Mouse (Mus musculus): ENCODE measurements around the gene Lama2. TPM values are rescaled to one million over a fixed set of nuclear protein-coding genes. Genes with fewer than 3 reads are reported as not detected.

The Lama2 gene
- polyA plus RNA-seq, 2 experiments, result 14.6 to 20.5 TPM

DNA sequence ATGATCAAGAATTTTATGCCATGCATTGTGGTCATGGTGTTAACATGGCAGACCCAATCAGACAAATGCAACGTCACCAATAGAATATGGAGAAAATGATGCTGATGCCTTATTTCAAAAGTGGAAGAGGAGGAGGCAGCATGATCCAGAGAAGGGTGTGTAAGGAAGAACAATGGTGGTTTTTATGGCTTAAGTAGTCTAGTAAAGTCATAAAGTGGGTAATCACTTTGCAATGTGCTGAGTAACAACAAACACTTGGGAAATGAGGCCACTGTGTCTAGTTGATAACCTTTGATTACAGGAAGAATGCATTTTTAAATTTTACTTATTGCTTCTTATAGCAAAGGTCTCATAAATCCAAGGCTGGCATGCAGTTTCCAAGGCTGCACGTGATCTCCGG, 23.9 kb downstream of the Lama2 start:
- no peak for TF ChIP-seq POLR2A (IDR thresholded peaks at IDR 0.05; ENCODE audit: borderline replicate concordance, extremely low read depth, insufficient read depth, insufficient read length)
- WGBS, result 84% methylated on average over 3 of the region's 3 CpGs
- peaks cover 3% of the 10 kb centered on the region; the same call in 1 of the 2 replicates for H3K4me1 ChIP-seq (ENCODE audit: control insufficient read depth, insufficient read depth, low read length)

DNA sequence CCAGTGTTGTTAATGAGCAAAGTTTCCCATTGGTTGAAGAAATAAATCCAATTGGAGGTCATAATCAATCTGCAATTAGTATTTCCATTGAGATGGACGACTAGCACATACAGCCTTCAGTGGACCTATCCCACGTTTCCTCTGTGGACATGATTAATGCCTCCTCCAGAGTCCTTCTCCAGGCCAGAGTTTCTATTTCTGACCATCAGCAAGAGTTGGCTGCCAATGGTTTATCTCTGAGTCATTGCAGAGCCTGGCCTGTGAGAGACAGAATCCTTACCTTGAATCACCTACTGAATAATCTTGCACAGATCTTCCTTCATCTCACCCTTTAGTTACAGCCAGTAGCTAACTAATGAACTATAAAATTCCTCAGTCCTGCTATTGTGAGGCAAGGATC, 86.3 kb downstream of the Lama2 start:
- TF ChIP-seq POLR2A (IDR thresholded peaks at IDR 0.05; ENCODE audit: borderline replicate concordance, extremely low read depth, insufficient read depth, insufficient read length), result no peak
- no peak for ATAC-seq (ENCODE audit: low FRiP score, low read depth)
- 74% methylated on average over 2 of the region's 2 CpGs for WGBS

More for the DNA sequence above, 23.9 kb downstream of the Lama2 start:
- H3K9ac ChIP-seq (ENCODE audit: low read depth, low read length, severe bottlenecking), result no peak overlapping the region
- no peaks in the 10 kb centered on the region for H3K27me3 ChIP-seq (ENCODE audit: control insufficient read depth, insufficient read depth, low read length)
- H3K9me3 ChIP-seq (ENCODE audit: control insufficient read depth, low read length), result no peaks in the 10 kb centered on the region
- H3K36me3 ChIP-seq (ENCODE audit: control insufficient read depth, insufficient read depth, low read length), result no peaks in the 10 kb centered on the region
- no peak overlapping the region for H3K4me2 ChIP-seq (replicated peaks; ENCODE audit: low read depth, low read length, severe bottlenecking)
- no peak for ATAC-seq (ENCODE audit: low FRiP score, low read depth)
- H3K4me3 ChIP-seq (replicated peaks; ENCODE audit: low read length), result no peak overlapping the region
- no peak for DNase-seq (ENCODE audit: low spot score)
- no peak overlapping the region for H3K27ac ChIP-seq (replicated peaks; ENCODE audit: low read depth, low read length)

GRCm38 (mm10) chr10:27508847-27509459, 110.6 kb downstream of the Lama2 start:
- Histone ChIP-seq H3K27me3 (ENCODE audit: control insufficient read depth, insufficient read depth, low read length) (no peaks in the 10 kb centered on the region), H3K4me2 (replicated peaks; ENCODE audit: low read depth, low read length, severe bottlenecking) (no peak overlapping the region), H3K27ac (replicated peaks; ENCODE audit: low read depth, low read length) (no peak overlapping the region), H3K4me3 (replicated peaks; ENCODE audit: low read length) (no peak overlapping the region), H3K36me3 (ENCODE audit: control insufficient read depth, insufficient read depth, low read length) (no peaks in the 10 kb centered on the region), H3K4me1 (ENCODE audit: control insufficient read depth, insufficient read depth, low read length) (no peaks in the 10 kb centered on the region), H3K9ac (ENCODE audit: low read depth, low read length, severe bottlenecking) (no peak overlapping the region), H3K9me3 (ENCODE audit: control insufficient read depth, low read length) (no peaks in the 10 kb centered on the region)
- 74% methylated on average over 3 of the region's 3 CpGs for WGBS
- DNase-seq (ENCODE audit: low spot score) (no peak), ATAC-seq (ENCODE audit: low FRiP score, low read depth) (no peak)
- TF ChIP-seq POLR2A (IDR thresholded peaks at IDR 0.05; ENCODE audit: borderline replicate concordance, extremely low read depth, insufficient read depth, insufficient read length), result no peak

More for the DNA sequence above, 86.3 kb downstream of the Lama2 start:
- DNase-seq (ENCODE audit: low spot score), result no peak
- H3K4me2 ChIP-seq (replicated peaks; ENCODE audit: low read depth, low read length, severe bottlenecking), result no peak overlapping the region
- H3K36me3 ChIP-seq (ENCODE audit: control insufficient read depth, insufficient read depth, low read length), result no peaks in the 10 kb centered on the region
- no peak overlapping the region for H3K9ac ChIP-seq (ENCODE audit: low read depth, low read length, severe bottlenecking)
- H3K27ac ChIP-seq (replicated peaks; ENCODE audit: low read depth, low read length), result no peak overlapping the region
- H3K4me1 ChIP-seq (ENCODE audit: control insufficient read depth, insufficient read depth, low read length), result no peaks in the 10 kb centered on the region
- H3K4me3 ChIP-seq (replicated peaks; ENCODE audit: low read length), result no peak overlapping the region
- H3K9me3 ChIP-seq (ENCODE audit: control insufficient read depth, low read length), result no peaks in the 10 kb centered on the region
- H3K27me3 ChIP-seq (ENCODE audit: control insufficient read depth, insufficient read depth, low read length), result no peaks in the 10 kb centered on the region

DNA sequence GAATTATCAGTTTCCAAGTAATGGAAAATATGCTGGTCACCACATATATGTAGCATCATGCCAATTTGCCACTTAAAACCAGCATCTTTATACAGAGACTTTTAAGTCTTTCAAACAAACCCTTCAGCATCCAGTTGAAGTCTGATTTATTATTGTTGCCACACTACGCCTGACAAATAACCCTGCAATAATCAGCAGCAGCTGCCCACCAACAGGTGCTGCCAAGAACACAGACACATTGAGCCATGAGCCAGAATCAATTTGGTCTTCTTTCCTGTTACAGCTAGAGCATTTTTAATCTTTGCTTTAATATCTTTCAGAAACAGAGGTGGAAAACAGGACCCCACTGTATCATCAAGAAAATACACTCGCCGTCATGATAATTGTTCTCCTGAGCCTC, 118.7 kb downstream of the Lama2 start:
- H3K36me3 ChIP-seq (ENCODE audit: control insufficient read depth, insufficient read depth, low read length), result no peaks in the 10 kb centered on the region
- no peaks in the 10 kb centered on the region for H3K4me1 ChIP-seq (ENCODE audit: control insufficient read depth, insufficient read depth, low read length)
- H3K27me3 ChIP-seq (ENCODE audit: control insufficient read depth, insufficient read depth, low read length), result no peaks in the 10 kb centered on the region
- H3K9ac ChIP-seq (ENCODE audit: low read depth, low read length, severe bottlenecking), result no peak overlapping the region
- no peaks in the 10 kb centered on the region for H3K9me3 ChIP-seq (ENCODE audit: control insufficient read depth, low read length)
- ATAC-seq (ENCODE audit: low FRiP score, low read depth) (no peak), DNase-seq (ENCODE audit: low spot score) (peak; percentile 8)
- TF ChIP-seq POLR2A (IDR thresholded peaks at IDR 0.05; ENCODE audit: borderline replicate concordance, extremely low read depth, insufficient read depth, insufficient read length), result no peak
- H3K4me2 ChIP-seq (replicated peaks; ENCODE audit: low read depth, low read length, severe bottlenecking), result no peak overlapping the region
- H3K4me3 ChIP-seq (replicated peaks; ENCODE audit: low read length), result no peak overlapping the region
- WGBS, result 45% methylated on average over 3 of the region's 3 CpGs
- H3K27ac ChIP-seq (replicated peaks; ENCODE audit: low read depth, low read length), result no peak overlapping the region

DNA sequence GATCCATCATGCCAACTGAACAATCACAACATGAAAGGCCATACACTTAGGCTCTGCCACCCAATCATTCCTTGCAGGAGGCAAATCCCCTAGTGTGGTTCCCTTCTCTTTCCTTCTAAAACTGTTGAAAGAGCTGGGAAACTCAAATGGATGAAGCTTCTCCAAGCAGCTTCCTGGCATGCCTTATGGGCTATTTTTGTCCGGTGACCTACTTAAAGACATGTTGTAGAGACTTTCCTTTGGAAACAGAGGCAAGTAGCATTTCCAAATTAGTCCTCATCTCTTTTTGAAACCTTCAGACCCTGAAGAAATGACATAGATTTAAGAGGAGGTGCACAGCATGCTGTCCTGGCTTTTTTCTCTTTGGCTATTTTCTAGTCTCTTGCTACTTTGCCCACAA, 131.1 kb downstream of the Lama2 start:
- Histone ChIP-seq H3K9ac (ENCODE audit: low read depth, low read length, severe bottlenecking) (no peak overlapping the region), H3K27me3 (ENCODE audit: control insufficient read depth, insufficient read depth, low read length) (no peaks in the 10 kb centered on the region), H3K36me3 (ENCODE audit: control insufficient read depth, insufficient read depth, low read length) (no peaks in the 10 kb centered on the region), H3K4me3 (replicated peaks; ENCODE audit: low read length) (no peak overlapping the region), H3K4me2 (replicated peaks; ENCODE audit: low read depth, low read length, severe bottlenecking) (no peak overlapping the region), H3K9me3 (ENCODE audit: control insufficient read depth, low read length) (no peaks in the 10 kb centered on the region), H3K4me1 (ENCODE audit: control insufficient read depth, insufficient read depth, low read length) (no peaks in the 10 kb centered on the region), H3K27ac (replicated peaks; ENCODE audit: low read depth, low read length) (no peak overlapping the region)
- 100% methylated on average over 1 of the region's 1 CpGs for WGBS
- DNase-seq (ENCODE audit: low spot score) (no peak), ATAC-seq (ENCODE audit: low FRiP score, low read depth) (no peak)
- no peak for TF ChIP-seq POLR2A (IDR thresholded peaks at IDR 0.05; ENCODE audit: borderline replicate concordance, extremely low read depth, insufficient read depth, insufficient read length)
